Mouse (Mus musculus) adrenal gland, postnatal 4 days (tissue): ENCODE results near the gene C1qtnf6. TPM values are rescaled to one million over a fixed set of nuclear protein-coding genes. Genes with fewer than 3 reads are reported as not detected.

Experiments
- DNase-seq, 2 experiments: peaks; one replicate each; pipeline ENCODE4 v3.0.0; 2021 to 2022; ENCODE audit warnings: low spot score in 2 of 2, mixed read lengths in 2 of 2
- long read RNA-seq, 2 experiments: library from polyadenylated mRNA; stranded (forward); transcript quantifications; one replicate each; pipeline ENCODE4 v2.0.0; 2021
- total RNA-seq, 2 experiments: library from RNA; stranded (reverse); gene quantifications; 2 replicates each; pipeline ENCODE4 v1.2.3; 2021

C1qtnf6 gene
- 10 to 100 TPM; 81.8 to 93.0 TPM for total RNA-seq
- long read RNA-seq, experiment 1, transcript C1qtnf6-201 (3 exons, 2,402 nt), result major isoform, 38 of 54 reads
- long read RNA-seq, experiment 1, partial matches to known transcripts, result 0 of 54 reads
- long read RNA-seq, experiment 1, other reads (novel, unspliced or antisense), result 13 of 54 reads
- long read RNA-seq, experiment 2, transcript C1qtnf6-201 (3 exons, 2,402 nt), result major isoform, 21 of 65 reads
- long read RNA-seq, experiment 2, partial matches to known transcripts, result 0 of 65 reads
- long read RNA-seq, experiment 2, other reads (novel, unspliced or antisense), result 42 of 65 reads

DNA sequence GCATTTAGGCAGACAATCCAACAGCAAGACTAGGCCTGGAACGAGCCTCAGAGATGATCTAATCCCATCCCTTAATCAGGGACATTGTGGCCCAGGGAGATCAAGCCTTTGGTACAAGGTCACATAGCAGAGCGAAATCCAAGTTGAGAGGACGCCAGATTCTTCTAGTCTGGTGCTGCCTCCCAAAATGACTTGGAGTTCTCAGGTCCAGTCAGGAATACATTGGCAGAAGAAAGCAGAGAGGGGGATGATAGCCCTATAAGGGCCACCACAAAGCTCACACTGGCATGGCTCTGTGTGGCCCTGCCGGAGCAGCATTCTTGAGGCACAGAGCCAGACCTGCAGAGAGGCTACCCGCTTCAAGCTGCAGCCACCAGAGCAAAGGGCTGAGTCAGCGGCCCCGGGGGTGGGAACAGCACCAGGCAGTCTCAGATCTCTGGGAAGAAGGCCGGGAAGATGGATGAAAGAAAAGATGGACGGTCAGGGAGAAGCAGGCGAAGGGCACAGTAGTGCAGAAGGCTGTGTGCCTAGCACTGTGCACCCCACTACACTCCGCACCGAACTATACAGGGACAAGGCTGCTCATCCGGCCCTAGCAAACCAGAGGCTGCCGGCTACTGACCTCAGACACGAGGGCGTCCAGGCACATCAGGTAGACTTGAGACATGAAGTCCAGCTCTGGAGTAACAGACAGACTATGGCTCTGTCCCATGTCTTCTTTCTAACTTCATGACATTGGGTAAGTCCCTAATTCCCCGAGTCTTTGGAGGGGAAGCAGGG is at the start of gene C1qtnf6:
TSS of gene C1qtnf6 (minus strand) at position 746 of the 780 bp plus-strand sequence.
- DNase-seq, result peak in 1 of 2 experiments; percentile 39

DNA sequence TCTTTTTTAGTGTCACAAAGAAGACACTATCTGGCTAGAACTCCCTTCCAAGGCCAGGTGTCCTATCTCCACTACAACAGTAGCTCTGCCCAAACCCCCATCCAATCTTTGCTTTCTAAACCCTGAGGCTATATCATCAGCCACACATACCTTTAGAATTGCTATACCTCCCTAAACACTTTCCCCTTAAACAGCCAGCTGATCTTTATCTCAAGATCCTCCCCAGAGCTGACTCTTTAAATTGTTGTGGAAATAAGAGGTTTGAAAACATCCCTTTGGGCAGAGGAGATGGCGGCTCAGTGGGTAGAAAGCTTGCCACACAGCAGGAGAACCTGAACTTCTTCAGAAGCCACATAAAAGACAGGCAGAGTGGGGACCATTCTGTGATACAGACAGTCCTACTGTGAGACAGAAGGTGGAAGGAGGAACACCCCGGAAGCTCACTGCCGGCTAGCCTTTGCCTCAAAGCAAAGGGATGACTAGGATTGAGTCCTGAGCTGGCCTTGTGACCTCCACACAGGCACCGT is 45.1 kb upstream of the C1qtnf6 start:
- no peak for DNase-seq

DNA sequence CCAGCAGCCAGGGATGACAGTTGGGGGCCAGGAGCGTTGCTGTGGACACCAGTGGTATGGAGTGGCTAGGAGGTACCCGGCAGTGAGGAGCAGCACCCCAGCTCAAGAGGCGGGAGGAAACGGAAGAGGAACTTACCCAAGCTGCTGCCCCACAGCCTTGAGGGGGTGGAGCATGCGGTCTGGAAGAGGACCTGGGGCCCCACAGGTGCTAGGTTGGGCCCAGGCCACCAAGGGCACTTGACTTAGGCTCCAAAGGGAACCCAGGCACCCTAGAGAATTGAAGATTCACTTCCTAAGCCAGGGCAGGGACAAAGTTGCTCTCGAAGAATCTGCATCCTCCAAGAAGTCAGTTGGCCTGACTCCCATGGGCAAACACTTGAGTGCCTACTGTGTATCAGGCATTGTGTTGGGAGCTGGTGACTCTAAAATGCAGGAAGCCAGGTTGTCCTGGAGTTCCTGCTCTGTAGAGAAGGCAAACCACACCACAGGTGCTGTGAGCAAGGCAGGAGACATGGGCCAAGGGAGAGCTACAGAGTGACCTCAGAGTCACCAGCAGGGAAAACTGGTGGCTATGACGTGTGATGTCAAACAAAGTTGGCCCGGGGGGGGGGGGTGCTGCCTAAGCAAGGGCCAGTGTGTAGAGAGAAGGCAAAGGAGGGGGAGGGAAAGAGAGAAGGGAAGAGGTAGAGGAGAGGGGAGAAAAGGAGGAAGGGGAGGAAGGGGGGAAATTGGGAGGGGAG is 41.6 kb upstream of the C1qtnf6 start, which contains the start of gene Rac2:
TSS of gene Rac2 (minus strand) at position 126 of the 740 bp plus-strand sequence.
- DNase-seq, result no peak

DNA sequence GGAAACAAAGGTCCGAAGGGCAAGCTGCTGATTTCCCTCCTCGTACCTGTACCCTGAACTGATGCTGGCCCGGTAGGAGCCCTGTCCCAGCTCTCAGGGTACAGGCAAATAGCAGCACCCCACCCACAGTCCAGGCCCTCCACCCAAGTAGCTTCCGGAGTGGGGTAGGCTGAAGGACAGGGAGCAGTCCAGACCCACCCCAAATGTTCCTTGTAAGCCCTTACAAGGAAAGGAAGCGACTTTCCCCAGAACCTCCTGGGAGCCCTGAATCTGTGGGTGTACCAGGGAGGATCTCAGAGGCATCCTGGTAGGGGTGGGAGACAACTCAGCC is 41.0 kb upstream of the C1qtnf6 start:
- no peak for DNase-seq

DNA sequence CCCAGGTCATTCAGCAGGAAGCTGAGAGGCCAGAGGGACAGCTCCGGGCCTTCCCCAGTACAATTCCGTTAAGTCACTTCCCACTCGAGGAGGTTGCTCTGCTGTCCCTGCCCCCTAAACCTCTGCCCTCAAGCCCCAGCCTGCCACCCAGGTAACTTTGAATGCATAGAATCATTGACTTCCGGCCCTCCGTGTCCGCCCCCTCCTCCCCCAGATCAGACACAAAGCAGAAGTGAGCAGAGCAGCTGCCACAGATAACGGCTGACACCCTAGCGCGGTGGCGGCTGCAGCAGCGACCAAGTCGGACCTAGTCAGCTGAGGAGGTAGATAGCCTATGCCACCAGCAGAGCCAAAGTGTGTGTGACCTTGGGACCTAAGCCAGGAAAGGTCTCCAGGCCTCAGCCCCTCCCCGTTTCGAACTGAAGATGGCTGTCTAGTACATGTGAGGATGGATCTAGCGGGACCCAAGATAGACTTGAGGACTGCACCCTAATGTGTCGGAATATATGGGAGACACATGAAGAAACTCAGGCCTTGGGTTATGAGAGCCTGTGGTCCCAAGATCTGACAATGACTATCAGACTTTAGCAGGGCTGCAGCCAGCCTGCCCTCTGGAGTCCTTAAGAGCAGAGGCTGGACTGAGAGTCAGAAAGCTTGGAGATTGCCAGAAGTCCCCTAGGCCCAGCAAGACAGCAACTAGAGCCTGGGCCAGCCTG is 40.5 kb upstream of the C1qtnf6 start:
- DNase-seq, result no peak

DNA sequence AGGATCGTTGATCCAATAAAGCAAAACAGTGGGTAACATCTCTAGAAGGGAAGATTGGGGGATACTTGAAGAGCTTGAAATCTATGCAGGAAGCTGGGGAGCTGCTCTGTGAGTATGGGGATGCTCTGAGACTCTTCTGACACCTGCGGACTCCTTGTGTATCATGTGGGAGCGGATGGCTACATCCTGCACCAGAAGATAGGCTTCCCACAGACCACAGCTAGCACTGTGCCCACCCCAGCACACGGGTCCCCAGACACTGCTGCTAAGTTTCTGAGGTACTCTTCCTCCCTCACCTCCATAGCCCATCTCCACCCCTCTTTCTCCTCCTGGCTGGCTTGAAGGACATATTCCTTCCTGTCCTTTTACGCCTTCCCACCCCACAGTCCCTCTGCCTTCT is 39.0 kb upstream of the C1qtnf6 start:
- no peak for DNase-seq

DNA sequence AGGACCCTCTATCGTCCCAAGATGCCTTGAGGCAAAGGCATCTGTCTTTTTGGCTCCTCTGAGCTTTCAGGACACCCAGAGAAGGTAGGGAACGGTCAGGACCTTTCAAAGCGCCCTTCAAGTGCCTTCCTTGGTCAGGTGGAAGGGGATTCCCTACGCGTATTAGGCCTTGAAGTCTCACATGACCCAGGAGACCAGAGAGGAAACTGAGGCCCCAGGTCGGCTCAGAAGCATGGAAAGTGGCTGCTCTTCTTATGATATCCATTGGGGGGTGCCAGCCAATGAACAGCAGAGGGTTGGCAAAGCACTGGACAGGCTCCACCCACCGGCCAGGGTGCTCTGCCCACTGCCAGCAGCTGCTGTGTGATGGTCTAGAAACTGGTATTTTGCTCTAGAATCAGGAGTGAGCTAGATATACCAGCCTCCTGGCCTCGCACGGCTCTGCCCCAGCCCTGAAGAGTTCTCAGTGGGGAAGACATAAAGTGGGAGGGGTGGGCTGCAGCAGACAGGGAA is 36.4 kb upstream of the C1qtnf6 start:
- DNase-seq, result no peak

DNA sequence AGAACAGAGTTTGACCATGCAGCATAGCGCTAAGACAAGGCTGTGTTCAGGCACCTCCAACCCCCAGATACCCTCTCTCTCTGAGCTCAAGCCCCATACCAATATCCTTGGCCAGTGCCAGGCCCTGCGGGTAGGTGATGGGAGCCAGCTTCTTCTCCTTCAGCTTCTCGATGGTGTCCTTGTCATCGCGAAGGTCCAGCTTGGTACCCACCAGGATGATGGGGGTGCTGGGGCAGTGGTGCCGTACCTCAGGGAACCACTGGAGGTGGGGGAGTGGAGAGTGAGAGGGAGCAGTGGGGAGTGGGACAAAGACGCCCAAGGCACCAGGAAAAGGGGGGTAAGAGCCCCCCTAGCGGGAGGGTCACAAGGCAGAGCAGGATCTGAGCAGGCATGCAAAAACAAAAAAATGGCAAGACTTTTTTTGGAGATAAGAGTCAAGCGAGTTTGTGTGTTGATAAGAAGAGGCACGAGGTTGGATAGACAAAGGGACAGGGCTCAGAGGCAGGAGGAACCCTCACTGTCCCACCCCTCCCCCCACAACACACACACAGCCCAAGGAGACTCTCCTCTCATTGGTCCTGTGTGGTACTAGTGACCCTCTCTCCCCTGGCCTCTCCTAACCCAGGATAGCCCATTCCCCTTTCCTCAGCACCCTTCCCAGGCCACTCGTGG is 33.7 kb upstream of the C1qtnf6 start:
- DNase-seq, result no peak

DNA sequence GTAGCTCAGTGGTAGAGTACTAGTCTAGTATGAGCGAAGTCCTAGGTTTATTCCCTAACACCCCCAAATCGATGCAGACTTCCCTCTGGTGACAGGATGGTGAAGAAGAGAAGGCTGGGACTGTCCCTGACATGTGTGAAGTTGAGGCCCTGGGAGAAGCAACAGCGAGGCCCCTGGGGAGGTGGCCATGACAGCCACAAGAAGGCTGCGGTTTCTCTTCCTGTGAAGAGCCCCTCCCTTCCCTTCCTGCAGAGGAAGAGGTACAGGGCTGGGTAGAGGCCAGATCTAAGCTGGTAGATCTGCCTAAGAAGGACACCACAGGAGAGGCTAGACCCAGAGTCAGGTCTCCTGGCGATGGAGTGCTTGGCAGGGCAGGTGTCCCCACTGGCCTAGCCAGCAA is 32.7 kb upstream of the C1qtnf6 start:
- no peak for DNase-seq

DNA sequence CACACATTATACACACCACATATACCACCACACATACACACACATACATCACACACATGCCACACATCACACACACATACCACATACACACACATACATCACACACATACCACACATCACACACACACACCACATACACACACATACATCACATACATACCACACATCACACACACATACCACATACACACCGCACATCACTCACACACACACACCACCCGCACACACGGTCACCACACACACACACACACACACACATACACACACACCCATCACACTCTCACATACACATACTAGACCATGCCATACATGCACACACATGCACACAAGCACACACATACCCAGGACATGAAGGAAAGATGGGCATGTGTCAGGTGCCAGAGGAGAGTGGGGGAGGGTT is 32.1 kb upstream of the C1qtnf6 start:
- no peak for DNase-seq

DNA sequence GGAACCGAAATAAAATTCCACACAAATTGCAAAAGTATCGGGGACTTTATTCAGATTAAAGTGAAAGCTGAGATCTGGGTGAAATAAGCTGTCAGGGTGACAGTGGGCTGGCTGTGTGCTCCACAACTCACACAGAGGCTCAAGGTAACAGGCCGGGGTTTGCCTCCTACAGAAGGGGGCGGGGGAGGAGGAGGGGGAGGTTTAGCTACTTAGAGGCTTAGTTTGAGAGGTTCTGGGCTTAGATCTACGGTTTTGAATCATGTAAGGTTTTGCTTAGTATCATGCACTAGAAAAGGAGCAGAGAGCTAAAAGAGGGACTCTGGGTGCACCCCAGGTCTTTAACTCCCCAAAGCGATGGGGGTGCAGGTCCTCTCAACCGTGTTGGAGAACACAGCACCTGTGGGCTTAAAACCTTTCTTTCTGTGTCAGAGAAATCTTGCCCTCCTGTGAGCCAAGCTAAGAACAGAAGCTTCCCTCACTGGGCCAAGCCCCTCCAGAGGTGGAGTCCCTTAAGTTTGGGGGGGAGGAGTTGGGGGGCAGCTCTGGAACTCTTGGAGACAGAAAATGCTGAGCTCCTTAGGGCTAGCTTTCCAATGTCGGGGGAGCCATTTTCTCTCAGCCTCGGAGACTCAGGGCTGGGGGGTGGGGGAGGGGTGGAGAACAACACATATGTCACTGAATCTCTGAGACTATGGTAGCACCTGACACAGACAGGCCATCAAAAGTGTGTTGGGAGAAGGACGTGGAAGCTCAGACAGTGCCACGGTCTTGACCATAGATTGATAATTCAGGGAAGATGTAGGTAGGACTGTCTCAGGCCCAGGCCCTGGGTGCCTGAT is 28.1 kb upstream of the C1qtnf6 start:
- no peak for DNase-seq

DNA sequence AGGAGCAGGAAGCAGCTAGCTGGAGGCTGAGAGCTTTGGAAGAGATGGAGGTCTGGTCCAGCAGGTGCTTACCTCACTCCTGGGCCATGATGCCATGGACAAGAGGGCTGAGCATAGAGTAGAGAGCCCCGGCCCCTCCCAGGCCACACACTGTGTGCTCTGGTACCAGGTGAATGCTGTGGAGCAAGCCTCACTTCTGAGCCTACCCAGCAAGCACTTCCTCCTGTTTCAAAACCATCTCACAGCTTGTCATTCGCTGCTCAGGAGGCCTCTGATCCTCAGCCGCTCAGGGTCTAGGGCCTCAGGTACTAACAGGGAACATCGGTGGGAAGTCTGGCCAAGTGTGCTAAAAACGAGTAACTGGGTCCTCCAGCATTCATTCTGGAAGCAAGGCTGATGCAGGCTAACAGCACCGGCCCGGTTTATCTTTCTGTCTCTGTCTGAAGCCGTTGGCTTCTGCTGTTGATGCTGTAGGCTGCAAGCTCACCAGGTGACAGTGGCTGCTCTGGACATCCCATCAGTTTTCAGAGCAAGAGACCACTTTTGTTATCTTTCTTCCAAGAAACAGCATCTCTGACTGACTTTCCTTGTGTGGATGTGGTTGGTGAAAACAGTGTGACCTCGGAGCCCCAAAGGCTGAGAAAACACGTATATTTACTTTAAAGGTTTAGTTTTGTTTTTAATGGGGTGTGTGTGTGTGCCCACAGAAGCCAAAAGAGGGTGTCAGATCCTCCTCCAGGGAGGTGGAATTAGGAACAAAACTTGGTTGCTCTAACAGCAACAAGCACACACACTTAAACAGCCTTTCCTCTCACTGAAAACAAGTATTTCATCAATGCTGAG is 26.7 kb upstream of the C1qtnf6 start:
- DNase-seq, result no peak

DNA sequence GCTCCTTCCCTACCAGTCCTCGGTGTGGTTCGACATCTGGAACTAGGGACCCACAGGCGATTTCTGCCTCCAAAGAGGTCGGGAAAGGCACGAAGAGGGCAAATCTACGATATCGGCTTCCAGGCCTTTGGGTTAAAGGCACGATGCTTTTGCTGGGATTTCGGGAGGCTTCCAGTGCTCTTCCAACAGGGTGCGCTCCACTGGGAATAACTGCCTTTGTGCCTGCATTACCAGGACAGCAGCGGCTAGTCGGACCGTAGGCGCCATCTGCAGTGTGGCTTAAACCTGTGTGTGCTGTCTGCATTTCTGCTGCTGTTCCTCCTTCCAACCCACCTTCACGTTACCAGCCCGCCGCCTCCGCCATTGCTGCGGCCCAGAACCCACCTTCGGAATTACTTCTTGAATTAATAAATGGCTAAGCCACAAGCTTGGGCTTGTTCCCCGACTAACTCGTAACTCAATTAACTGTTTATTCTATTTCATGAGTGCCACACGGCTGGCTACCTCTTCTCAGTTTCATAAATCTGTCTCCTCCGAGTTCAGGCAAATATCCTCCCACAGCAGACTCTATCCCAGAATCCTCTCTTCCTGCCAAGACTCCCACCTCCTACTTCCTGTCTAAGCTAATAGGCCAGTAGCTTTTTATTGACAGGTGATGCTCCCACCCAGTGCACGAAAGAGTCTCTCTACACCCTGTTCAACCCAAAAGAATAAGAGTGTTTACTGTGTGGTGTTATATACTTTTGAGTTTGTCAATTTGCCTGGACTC is 23.5 kb upstream of the C1qtnf6 start:
- no peak for DNase-seq

DNA sequence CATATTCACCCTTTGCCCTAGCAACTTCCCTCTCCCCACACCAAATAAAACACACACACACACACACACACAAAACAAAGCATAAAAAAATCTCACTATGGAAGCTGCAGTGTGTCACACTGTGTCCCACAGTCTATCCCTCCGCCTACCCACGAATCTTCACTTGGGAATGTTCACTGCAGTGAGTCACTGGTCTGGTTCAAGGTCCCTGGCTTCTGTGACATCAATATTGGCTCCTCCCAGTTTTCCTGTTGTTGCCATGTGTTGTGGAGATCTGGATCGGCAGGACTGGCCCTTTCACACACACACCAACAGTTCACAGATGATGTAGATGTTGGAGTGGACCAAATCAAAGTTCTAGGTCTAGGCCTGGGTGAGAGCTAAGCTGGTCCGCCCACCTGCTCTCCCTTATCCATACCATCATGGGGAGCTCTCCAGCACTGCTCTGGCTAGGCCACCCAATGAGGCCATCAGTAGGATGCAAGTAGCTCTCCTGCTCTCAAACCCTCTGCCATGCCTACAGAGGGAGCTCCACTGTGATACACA is 18.0 kb upstream of the C1qtnf6 start:
- no peak for DNase-seq

DNA sequence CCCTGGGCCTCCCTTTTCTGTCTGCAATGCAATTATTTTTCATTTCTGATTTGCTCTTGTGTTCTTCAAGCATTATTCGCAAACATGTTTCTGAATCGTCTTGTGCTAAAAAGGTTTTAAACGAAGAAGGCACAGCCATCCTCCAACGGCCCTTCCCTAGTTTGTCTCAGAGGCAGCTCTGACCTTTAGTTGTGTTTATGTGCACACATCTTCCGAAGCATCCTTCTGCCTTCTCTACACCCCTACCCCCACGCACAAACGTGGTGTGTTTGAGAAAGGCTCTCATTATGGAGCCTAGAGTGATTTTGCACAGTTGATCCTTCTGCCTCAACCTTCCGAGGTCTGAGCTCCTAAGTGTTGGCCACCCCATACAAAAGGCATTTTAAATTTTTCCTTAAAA is 17.5 kb upstream of the C1qtnf6 start:
- no peak for DNase-seq

DNA sequence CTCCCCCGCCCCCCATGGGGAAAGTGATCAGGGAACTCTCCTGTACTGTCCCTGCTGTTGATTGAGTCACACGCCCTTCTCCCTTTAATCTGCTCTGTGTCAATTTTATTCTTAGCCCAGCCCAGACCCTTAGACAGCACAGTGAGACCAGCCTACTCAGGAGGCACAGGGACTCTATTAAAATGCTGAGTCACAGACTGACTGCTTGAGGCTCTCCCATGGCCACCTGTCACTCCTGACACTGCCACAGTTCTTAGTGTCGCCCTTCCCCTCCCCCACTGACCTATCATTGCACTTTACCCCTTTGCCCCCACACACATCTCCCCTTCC is 17.1 kb upstream of the C1qtnf6 start:
- DNase-seq, result no peak
